Mouse (Mus musculus) hindbrain, embryonic 14.5 days (tissue): ENCODE results near the gene Gm6482. TPM values are rescaled to one million over a fixed set of nuclear protein-coding genes. Genes with fewer than 3 reads are reported as not detected.
A peak's percentile ranks its signal among the peaks of the same experiment; 100 is the strongest.
"Not testable (repeated sequence)": the region's sequence is repeated elsewhere in the genome, so short reads cannot be mapped to it uniquely, and the experiment has no call there.

ENCODE experiments used
- ATAC-seq: fragments of 200-750 bp; cut with Nextera tagmentation; 2 replicates; pipeline ENCODE4 v1.8.0; 2017; ENCODE audit warnings: moderate number of reproducible peaks, mild to moderate bottlenecking, moderate TSS enrichment, moderate library complexity; ENCODE audit not compliant: low FRiP score
- DNase-seq: peaks from one replicate; pipeline ENCODE4 v3.0.0-alpha.2; 2015; ENCODE audit warnings: low spot score
- H3K27ac ChIP-seq: fragments of 300-500 bp; sonication (generic); 2 replicates; pipeline ENCODE4 v1.5.1; 2014; ENCODE audit warnings: mild to moderate bottlenecking, moderate library complexity
- H3K27me3 ChIP-seq: fragments of 300-500 bp; sonication (generic); 2 replicates; pipeline ENCODE4 v1.6.1; 2014; ENCODE audit warnings: mild to moderate bottlenecking, low read length, mixed read lengths; ENCODE audit not compliant: control insufficient read depth, insufficient read depth
- H3K36me3 ChIP-seq: fragments of 300-500 bp; sonication (generic); replicated peaks from 2 replicates; pipeline ENCODE4 v1.6.1; 2014; ENCODE audit not compliant: control insufficient read depth, insufficient read depth
- H3K4me1 ChIP-seq: fragments of 300-500 bp; sonication (generic); replicated peaks from 2 replicates; pipeline ENCODE4 v1.6.1; 2014; ENCODE audit warnings: antibody characterized with exemption, low read length, mixed read lengths; ENCODE audit not compliant: control insufficient read depth, insufficient read depth
- H3K4me2 ChIP-seq: fragments of 300-500 bp; sonication (generic); replicated peaks from 2 replicates; pipeline ENCODE4 v1.6.1; 2014; ENCODE audit warnings: mild to moderate bottlenecking, moderate library complexity
- H3K4me3 ChIP-seq: fragments of 300-500 bp; sonication (generic); replicated peaks from 2 replicates; pipeline ENCODE4 v1.5.1; 2014; ENCODE audit warnings: mild to moderate bottlenecking, low read length
- H3K9ac ChIP-seq: fragments of 300-500 bp; sonication (generic); 2 replicates; pipeline ENCODE4 v1.6.1; 2014
- H3K9me3 ChIP-seq: fragments of 300-500 bp; sonication (generic); 2 replicates; pipeline ENCODE4 v1.6.1; 2016; ENCODE audit warnings: low read length; ENCODE audit not compliant: control insufficient read depth
- WGBS: fragments of 180-500 bp; shearing (Covaris S2); extraction: QIAGEN DNeasy Blood & Tissue Kit; methylation state at CpG from one replicate; pipeline ENCODE4 v1.1.7; 2014; 5-methylcytosine and 5-hydroxymethylcytosine counted together
- polyA plus RNA-seq: library from polyadenylated mRNA; unstranded; fragments of >200 nt; fragmentation: Nextera tagmentation; extraction: Ambion mirVana; gene quantifications from 2 replicates; pipeline ENCODE4 v1.2.1, GENCODE M21; 2014

Gm6482 gene
- polyA plus RNA-seq = not detected in 2 replicates

DNA sequence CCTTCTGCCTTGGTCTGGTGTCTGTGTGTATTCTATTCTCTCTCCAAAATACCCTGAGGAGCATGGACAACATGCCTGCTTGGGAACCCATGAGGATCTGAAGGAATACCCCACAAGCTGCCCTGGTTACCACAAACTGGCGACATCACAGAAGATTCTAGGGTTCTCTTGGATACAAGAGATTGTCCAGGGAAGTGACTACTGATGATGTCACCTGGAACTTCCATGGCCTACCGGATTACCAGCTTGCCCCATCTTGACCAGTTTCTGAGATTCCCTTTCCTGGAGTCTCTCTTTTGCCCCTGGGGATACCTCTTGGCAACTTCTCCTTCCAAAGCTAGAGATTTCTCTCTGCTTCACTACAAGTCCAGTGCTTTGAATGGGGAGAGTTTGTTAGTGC lies at the start of gene Gm6482:
TSS of gene Gm6482 (minus strand) at position 101 of the 400 bp plus-strand sequence.
- not testable (repeated sequence) for DNase-seq, H3K27me3 ChIP-seq, H3K4me3 ChIP-seq, ATAC-seq, H3K9ac ChIP-seq, H3K9me3 ChIP-seq, H3K36me3 ChIP-seq, H3K4me1 ChIP-seq, H3K4me2 ChIP-seq, H3K27ac ChIP-seq
- WGBS = no CpG with 5 or more reads among the region's 2 CpGs

DNA sequence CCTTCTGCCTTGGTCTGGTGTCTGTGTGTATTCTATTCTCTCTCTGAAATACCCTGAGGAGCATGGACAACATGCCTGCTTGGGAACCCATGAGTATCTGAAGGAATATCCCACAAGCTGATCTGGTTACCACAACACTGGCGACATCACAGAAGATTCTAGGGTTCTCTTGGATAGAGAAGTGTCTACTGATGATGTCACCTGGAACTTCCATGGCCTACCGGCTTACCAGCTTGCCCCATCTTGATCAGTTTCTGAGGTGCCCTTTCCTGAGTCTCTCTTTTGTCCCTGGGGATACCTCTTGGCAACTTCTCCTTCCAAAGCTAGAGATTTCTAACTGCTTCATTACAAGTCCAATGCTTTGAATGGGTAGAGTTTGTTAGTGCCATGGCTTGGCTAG lies 45.3 kb upstream of the Gm6482 start, which contains the start of gene Gm7954:
TSS of gene Gm7954 (minus strand) at position 101 of the 400 bp plus-strand sequence.
- H3K9me3 ChIP-seq, H3K4me1 ChIP-seq, H3K9ac ChIP-seq, ATAC-seq, H3K27me3 ChIP-seq, H3K4me2 ChIP-seq, H3K4me3 ChIP-seq, H3K27ac ChIP-seq, H3K36me3 ChIP-seq, DNase-seq: not testable (repeated sequence)
- WGBS = no CpG with 5 or more reads among the region's 2 CpGs

DNA sequence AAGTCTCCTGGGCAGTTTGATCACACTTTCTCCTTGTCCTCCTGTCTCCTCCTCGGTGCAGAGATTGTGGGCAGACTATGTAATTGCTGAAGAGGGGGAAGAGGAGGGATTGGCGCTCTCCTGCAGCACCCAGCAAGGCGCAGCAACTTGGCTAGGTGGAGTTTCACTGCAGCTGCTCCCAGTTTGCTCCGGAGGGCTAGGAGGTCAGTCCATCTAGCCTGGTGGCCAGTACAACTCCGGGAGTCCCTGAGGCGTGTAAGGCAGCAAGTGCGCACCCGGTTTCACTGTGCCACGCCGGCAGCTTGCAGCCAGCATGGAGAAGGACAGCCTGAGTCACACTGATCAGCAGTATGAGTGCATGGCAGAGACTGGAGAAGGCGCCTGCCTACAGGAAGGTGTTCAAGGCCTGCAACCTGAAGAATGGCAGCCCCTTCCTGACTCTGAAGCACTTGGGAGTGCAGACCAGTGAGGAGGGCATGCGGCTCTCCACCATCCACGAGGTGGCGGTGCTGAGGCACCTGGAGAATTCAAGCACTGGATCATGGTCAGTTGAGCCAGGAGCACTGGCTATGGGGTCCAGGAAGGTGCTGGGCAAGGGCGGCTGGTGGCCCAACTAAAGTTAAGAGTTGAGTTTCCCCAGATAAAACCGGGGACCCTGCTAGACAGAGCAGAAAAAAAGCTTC lies 17.5 kb upstream of the Gm6482 start:
- not testable (repeated sequence) for ATAC-seq, H3K27me3 ChIP-seq, H3K9ac ChIP-seq, H3K36me3 ChIP-seq, H3K9me3 ChIP-seq, H3K27ac ChIP-seq, H3K4me3 ChIP-seq, H3K4me1 ChIP-seq
- 17% methylated on average over 12 of the region's 16 CpGs for WGBS
- DNase-seq = peak; percentile 23
- peak overlapping the region; percentile 32 for H3K4me2 ChIP-seq

DNA sequence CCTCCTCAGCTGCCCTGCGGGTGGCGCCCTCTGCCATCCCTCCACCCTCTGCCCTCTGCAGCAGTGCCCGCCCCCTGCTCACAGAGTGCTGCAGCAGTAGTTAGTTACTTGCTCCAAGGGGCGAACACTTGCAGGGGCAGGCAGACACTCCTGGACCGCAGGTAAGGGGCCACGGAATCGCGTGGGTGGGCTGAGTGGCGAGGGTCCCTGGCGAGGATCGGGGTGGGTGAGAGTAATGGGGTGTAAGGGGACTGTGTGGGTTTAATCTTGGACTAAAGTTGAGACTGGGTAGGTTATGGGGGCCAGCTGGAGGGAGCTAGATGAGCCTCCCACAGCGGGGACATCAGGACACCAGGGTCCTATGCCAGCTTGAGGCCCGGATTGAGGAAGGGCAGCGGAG lies 16.6 kb upstream of the Gm6482 start:
- not testable (repeated sequence) for H3K27me3 ChIP-seq, H3K9me3 ChIP-seq, H3K4me1 ChIP-seq, H3K27ac ChIP-seq, H3K4me3 ChIP-seq, ATAC-seq, H3K36me3 ChIP-seq, DNase-seq, H3K9ac ChIP-seq
- H3K4me2 ChIP-seq = peak overlapping the region; percentile 32
- WGBS = 10% methylated on average over 13 of the region's 14 CpGs

DNA sequence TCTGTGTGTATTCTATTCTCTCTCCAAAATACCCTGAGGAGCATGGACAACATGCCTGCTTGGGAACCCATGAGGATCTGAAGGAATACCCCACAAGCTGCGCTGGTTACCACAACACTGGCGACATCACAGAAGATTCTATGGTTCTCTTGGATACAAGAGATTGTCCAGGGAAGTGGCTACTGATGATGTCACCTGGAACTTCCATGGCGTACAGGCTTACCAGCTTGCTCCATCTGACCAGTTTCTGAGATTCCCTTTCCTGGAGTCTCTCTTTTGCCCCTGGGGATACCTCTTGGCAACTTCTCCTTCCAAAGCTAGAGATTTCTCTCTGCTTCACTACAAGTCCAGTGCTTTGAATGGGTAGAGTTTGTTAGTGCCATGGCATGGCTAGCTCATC lies 21.8 kb downstream of the Gm6482 start, which contains the start of gene Gm7945:
TSS of gene Gm7945 (minus strand) at position 101 of the 400 bp plus-strand sequence.
- H3K27me3 ChIP-seq, H3K36me3 ChIP-seq, DNase-seq, H3K9me3 ChIP-seq, H3K27ac ChIP-seq, H3K4me3 ChIP-seq, ATAC-seq, H3K4me2 ChIP-seq, H3K4me1 ChIP-seq, H3K9ac ChIP-seq: not testable (repeated sequence)
- WGBS = no CpG with 5 or more reads among the region's 3 CpGs

Other genes starting within 250 kb of the Gm6482 start
- not detected in 2 replicates for gene Sftpd, start 223.1 kb downstream of the Gm6482 start, polyA plus RNA-seq
- gene Gm2832, start 129.5 kb downstream of the Gm6482 start, polyA plus RNA-seq = 0.17 and 0.60 TPM in 2 replicates
- not detected in 2 replicates for gene Gm5798, start 59.7 kb downstream of the Gm6482 start, polyA plus RNA-seq
- 0.20 TPM in 1 of 2 replicates, not detected in the other for gene Gm7945, start 21.9 kb downstream of the Gm6482 start, polyA plus RNA-seq
- gene Gm7954, start 45.2 kb upstream of the Gm6482 start, polyA plus RNA-seq = not detected in 2 replicates
- gene Gm3486, start 81.2 kb upstream of the Gm6482 start, polyA plus RNA-seq = not detected in 2 replicates
- gene Gm7970, start 147.3 kb upstream of the Gm6482 start, polyA plus RNA-seq = not detected in 2 replicates
- not detected in 2 replicates for gene 1700049E17Rik2, start 164.9 kb upstream of the Gm6482 start, polyA plus RNA-seq
- gene Gm3072, start 216.3 kb upstream of the Gm6482 start, polyA plus RNA-seq = not detected in 2 replicates
- not detected in 2 replicates for gene Gm3676, start 238.2 kb upstream of the Gm6482 start, polyA plus RNA-seq